Mouse (Mus musculus) CH12.LX (cell line): ENCODE measurements around the gene 9130213A22Rik. TPM values are rescaled to one million over a fixed set of nuclear protein-coding genes. Genes with fewer than 3 reads are reported as not detected.
A peak's percentile ranks its signal among the peaks of the same experiment; 100 is the strongest.

Source experiments
- DNase-seq: peaks from one replicate; pipeline ENCODE4 v3.0.0-alpha.2; 2013; ENCODE audit errors: extremely low read depth
- H3K27ac ChIP-seq: 2 replicates; pipeline ENCODE4 v1.5.1; 2012; ENCODE audit warnings: low read depth, mild to moderate bottlenecking, control low read depth, moderate library complexity; ENCODE audit not compliant: insufficient read depth
- H3K27me3 ChIP-seq: replicated peaks from 2 replicates; pipeline ENCODE3; 2012; ENCODE audit warnings: inconsistent platforms
- H3K36me3 ChIP-seq, 2 experiments: replicated peaks in 1 of 2; 2 replicates each; pipeline versions ENCODE3 to v1.6.1; 2012; ENCODE audit warnings: inconsistent platforms in 1 of 2, low read length in 1 of 2, mild to moderate bottlenecking in 1 of 2, mixed read lengths in 1 of 2, moderate library complexity in 1 of 2; ENCODE audit not compliant: control insufficient read depth in 1 of 2, insufficient read depth in 1 of 2
- H3K4me1 ChIP-seq, 2 experiments: 2 replicates each; pipeline ENCODE4 v1.6.1; 2012; ENCODE audit warnings: inconsistent platforms in 1 of 2, moderate library complexity in 1 of 2; ENCODE audit not compliant: insufficient read depth in 2 of 2, control insufficient read depth in 1 of 2
- H3K4me2 ChIP-seq: 2 replicates; pipeline ENCODE4 v1.6.1; 2012; ENCODE audit warnings: low read depth, mild to moderate bottlenecking, control low read depth; ENCODE audit not compliant: poor library complexity, insufficient read depth, severe bottlenecking
- H3K4me3 ChIP-seq, 3 experiments: fragments of 150-350 bp in 1 of 3; sonication (generic) in 1 of 3; replicated peaks in 1 of 3; 2 replicates each; pipeline versions ENCODE3 to v1.5.1; 2011 to 2012; ENCODE audit warnings: low read depth in 2 of 3, low read length in 2 of 3, mild to moderate bottlenecking in 2 of 3, moderate library complexity in 2 of 3, control low read depth in 1 of 3, improper control_type of control experiment in 1 of 3, inconsistent platforms in 1 of 3, mixed read lengths in 1 of 3; ENCODE audit not compliant: poor library complexity in 1 of 3
- H3K79me2 ChIP-seq: replicated peaks from 2 replicates; pipeline ENCODE4 v1.6.1; 2012; ENCODE audit warnings: mild to moderate bottlenecking, moderate library complexity; ENCODE audit not compliant: control insufficient read depth, poor library complexity, insufficient read depth, severe bottlenecking; ENCODE audit errors: extremely low read depth
- H3K9ac ChIP-seq: 2 replicates; pipeline ENCODE4 v1.6.1; 2012; ENCODE audit warnings: low read depth, mild to moderate bottlenecking, control low read depth, moderate library complexity; ENCODE audit not compliant: insufficient read depth
- H3K9me3 ChIP-seq: replicated peaks from 2 replicates; pipeline ENCODE3; 2012; ENCODE audit warnings: low read length, inconsistent platforms, mixed read lengths
- BHLHE40 ChIP-seq: IDR thresholded peaks from 2 replicates; pipeline ENCODE4 v1.6.1; 2011; ENCODE audit warnings: mild to moderate bottlenecking, low read depth, low read length, improper control_type of control experiment
- CHD1 ChIP-seq: IDR thresholded peaks from 2 replicates; pipeline ENCODE4 v1.6.1; 2012; ENCODE audit warnings: low read depth, low read length, improper control_type of control experiment, inconsistent platforms
- CHD2 ChIP-seq: IDR thresholded peaks from 2 replicates; pipeline ENCODE4 v1.6.1; 2011; ENCODE audit warnings: low read length, improper control_type of control experiment
- CTCF ChIP-seq, 2 experiments: IDR thresholded peaks in 1 of 2; conservative IDR thresholded peaks in 1 of 2; 2 replicates each; pipeline ENCODE4 v1.5.1; 2011 to 2012; ENCODE audit warnings: low read depth in 2 of 2, low read length in 2 of 2, improper control_type of control experiment in 1 of 2, inconsistent platforms in 1 of 2, mild to moderate bottlenecking in 1 of 2, moderate library complexity in 1 of 2
- E2F4 ChIP-seq: IDR thresholded peaks from 2 replicates; pipeline ENCODE4 v1.6.1; 2011; ENCODE audit warnings: low read depth, low read length, improper control_type of control experiment; ENCODE audit not compliant: insufficient replicate concordance
- ELF1 ChIP-seq: IDR thresholded peaks from 2 replicates; pipeline ENCODE4 v1.6.1; 2014; ENCODE audit warnings: low read depth, mild to moderate bottlenecking, inconsistent platforms, low read length, improper control_type of control experiment
- EP300 ChIP-seq: IDR thresholded peaks from 2 replicates; pipeline ENCODE4 v1.6.1; 2011; ENCODE audit warnings: low read length, improper control_type of control experiment
- ETS1 ChIP-seq: conservative IDR thresholded peaks from 2 replicates; pipeline ENCODE4 v1.6.1; 2012; ENCODE audit warnings: low read depth, mild to moderate bottlenecking, inconsistent platforms, low read length, improper control_type of control experiment, moderate library complexity
- GABPA ChIP-seq: IDR thresholded peaks from 2 replicates; pipeline ENCODE4 v1.6.1; 2012; ENCODE audit warnings: low read depth, low read length, improper control_type of control experiment, inconsistent platforms; ENCODE audit not compliant: insufficient replicate concordance
- HCFC1 ChIP-seq: IDR thresholded peaks from 2 replicates; pipeline ENCODE4 v1.6.1; 2012; ENCODE audit warnings: low read depth, mild to moderate bottlenecking, inconsistent platforms, low read length, improper control_type of control experiment
- IRF4 ChIP-seq: IDR thresholded peaks from 2 replicates; pipeline ENCODE4 v1.6.1; 2014; ENCODE audit warnings: low read depth, mild to moderate bottlenecking, inconsistent platforms, low read length, improper control_type of control experiment
- JUN ChIP-seq: IDR thresholded peaks from 2 replicates; pipeline ENCODE4 v1.6.1; 2011; ENCODE audit warnings: low read depth, mild to moderate bottlenecking, low read length, improper control_type of control experiment, moderate library complexity; ENCODE audit not compliant: insufficient read depth
- JUND ChIP-seq: conservative IDR thresholded peaks from 2 replicates; pipeline ENCODE4 v1.6.1; 2011; ENCODE audit warnings: low read depth, low read length, improper control_type of control experiment
- KAT2A ChIP-seq: IDR thresholded peaks from 2 replicates; pipeline ENCODE4 v1.6.1; 2012; ENCODE audit warnings: low read length, improper control_type of control experiment, inconsistent platforms; ENCODE audit not compliant: insufficient replicate concordance
- MAFK ChIP-seq: IDR thresholded peaks from 2 replicates; pipeline ENCODE4 v1.6.1; 2011; ENCODE audit warnings: low read length, improper control_type of control experiment; ENCODE audit not compliant: insufficient replicate concordance
- MAX ChIP-seq: IDR thresholded peaks from 2 replicates; pipeline ENCODE4 v1.6.1; 2011; ENCODE audit warnings: low read length, improper control_type of control experiment
- MAZ ChIP-seq: IDR thresholded peaks from 2 replicates; pipeline ENCODE4 v1.6.1; 2012; ENCODE audit warnings: low read depth, mild to moderate bottlenecking, inconsistent platforms, low read length, improper control_type of control experiment, moderate library complexity
- MEF2A ChIP-seq: IDR thresholded peaks from 2 replicates; pipeline ENCODE4 v1.6.1; 2014; ENCODE audit warnings: low read depth, mild to moderate bottlenecking, inconsistent platforms, low read length, improper control_type of control experiment, borderline replicate concordance
- MXI1 ChIP-seq: IDR thresholded peaks from 2 replicates; pipeline ENCODE4 v1.6.1; 2011; ENCODE audit warnings: mild to moderate bottlenecking, low read depth, low read length, improper control_type of control experiment
- MYC ChIP-seq: IDR thresholded peaks from 2 replicates; pipeline ENCODE4 v1.6.1; 2011; ENCODE audit warnings: low read depth, mild to moderate bottlenecking, improper control_type of control experiment, low read length
- NELFE ChIP-seq: IDR thresholded peaks from 2 replicates; pipeline ENCODE4 v1.6.1; 2011; ENCODE audit warnings: low read depth, low read length, improper control_type of control experiment
- NRF1 ChIP-seq: IDR thresholded peaks from 2 replicates; pipeline ENCODE4 v1.6.1; 2014; ENCODE audit warnings: low read depth, mild to moderate bottlenecking, inconsistent platforms, low read length, improper control_type of control experiment, moderate library complexity
- PAX5 ChIP-seq: IDR thresholded peaks from 2 replicates; pipeline ENCODE4 v1.6.1; 2012; ENCODE audit warnings: low read length, inconsistent platforms, mixed read lengths
- POLR2A ChIP-seq: IDR thresholded peaks from 2 replicates; pipeline ENCODE4 v1.6.1; 2011; ENCODE audit warnings: low read depth, mild to moderate bottlenecking, improper control_type of control experiment, low read length
- POLR2AphosphoS2 ChIP-seq: IDR thresholded peaks from 2 replicates; pipeline ENCODE4 v1.6.1; 2011; ENCODE audit warnings: low read depth, low read length, improper control_type of control experiment
- RAD21 ChIP-seq: IDR thresholded peaks from 2 replicates; pipeline ENCODE4 v1.6.1; 2011; ENCODE audit warnings: low read depth, mild to moderate bottlenecking, low read length, improper control_type of control experiment, moderate library complexity
- RCOR1 ChIP-seq: conservative IDR thresholded peaks from 2 replicates; pipeline ENCODE4 v1.6.1; 2012; ENCODE audit warnings: low read depth, mild to moderate bottlenecking, inconsistent platforms, low read length, improper control_type of control experiment
- SIN3A ChIP-seq: IDR thresholded peaks from 2 replicates; pipeline ENCODE4 v1.6.1; 2012; ENCODE audit warnings: low read length, improper control_type of control experiment, inconsistent platforms
- SMC3 ChIP-seq: IDR thresholded peaks from 2 replicates; pipeline ENCODE4 v1.6.1; 2011; ENCODE audit warnings: low read depth, low read length, improper control_type of control experiment
- TBP ChIP-seq: conservative IDR thresholded peaks from 2 replicates; pipeline ENCODE4 v1.6.1; 2011; ENCODE audit warnings: low read depth, low read length, improper control_type of control experiment
- TCF12 ChIP-seq: IDR thresholded peaks from 2 replicates; pipeline ENCODE4 v1.6.1; 2014; ENCODE audit warnings: low read depth, mild to moderate bottlenecking, inconsistent platforms, low read length, improper control_type of control experiment
- UBTF ChIP-seq: IDR thresholded peaks from 2 replicates; pipeline ENCODE4 v1.6.1; 2012; ENCODE audit warnings: low read depth, mild to moderate bottlenecking, inconsistent platforms, low read length, improper control_type of control experiment, moderate library complexity
- USF1 ChIP-seq: IDR thresholded peaks from 2 replicates; pipeline ENCODE4 v1.6.1; 2014; ENCODE audit warnings: low read depth, mild to moderate bottlenecking, inconsistent platforms, low read length, improper control_type of control experiment
- USF2 ChIP-seq: conservative IDR thresholded peaks from 2 replicates; pipeline ENCODE4 v1.6.1; 2011; ENCODE audit warnings: low read depth, low read length, improper control_type of control experiment
- ZC3H11A ChIP-seq: IDR thresholded peaks from 2 replicates; pipeline ENCODE4 v1.6.1; 2012; ENCODE audit warnings: low read depth, mild to moderate bottlenecking, inconsistent platforms, low read length, improper control_type of control experiment
- ZKSCAN1 ChIP-seq: IDR thresholded peaks from 2 replicates; pipeline ENCODE4 v1.6.1; 2012; ENCODE audit warnings: low read depth, inconsistent platforms, low read length, improper control_type of control experiment, borderline replicate concordance
- ZMIZ1 ChIP-seq: IDR thresholded peaks from 2 replicates; pipeline ENCODE4 v1.6.1; 2012; ENCODE audit warnings: low read depth, mild to moderate bottlenecking, inconsistent platforms, low read length, improper control_type of control experiment
- ZNF384 ChIP-seq: IDR thresholded peaks from 2 replicates; pipeline ENCODE4 v1.6.1; 2012; ENCODE audit warnings: low read depth, low read length, improper control_type of control experiment, inconsistent platforms
- dilution Hi-C: fragments of 300-500 bp; cut with MboI; formaldehyde crosslinking; loops from 2 replicates; pipeline ENCODE4 v1.14.3; 2020; ENCODE audit warnings: low sequenced_read_pairs; ENCODE audit not compliant: extremely low pct_unique_long_range_greater_than_20kb, extremely low pct_ligation_motif_present
- in situ Hi-C: fragments of 300-500 bp; cut with MboI; formaldehyde crosslinking; loops from 3 replicates; pipeline ENCODE4 v1.14.3; 2019; ENCODE audit warnings: low sequenced_read_pairs, low pct_ligation_motif_present, low pct_unique_long_range_greater_than_20kb, mixed read lengths
- polyA plus RNA-seq: library from polyadenylated mRNA; unstranded; fragments of >175 nt; gene quantifications from 2 replicates; pipeline ENCODE4 v1.2.1, GENCODE M21; 2012; ENCODE audit warnings: low read depth; ENCODE audit not compliant: insufficient read length
- total RNA-seq, 2 experiments: library from RNA; depleted of rRNA; stranded (reverse); fragments of 300-350 nt in 1 of 2; fragments of >200 nt in 1 of 2; gene quantifications; 2 replicates each; pipeline ENCODE4 v1.2.3; 2012 to 2014

The 9130213A22Rik gene
- total and polyA plus RNA-seq, 3 experiments, result not detected

DNA sequence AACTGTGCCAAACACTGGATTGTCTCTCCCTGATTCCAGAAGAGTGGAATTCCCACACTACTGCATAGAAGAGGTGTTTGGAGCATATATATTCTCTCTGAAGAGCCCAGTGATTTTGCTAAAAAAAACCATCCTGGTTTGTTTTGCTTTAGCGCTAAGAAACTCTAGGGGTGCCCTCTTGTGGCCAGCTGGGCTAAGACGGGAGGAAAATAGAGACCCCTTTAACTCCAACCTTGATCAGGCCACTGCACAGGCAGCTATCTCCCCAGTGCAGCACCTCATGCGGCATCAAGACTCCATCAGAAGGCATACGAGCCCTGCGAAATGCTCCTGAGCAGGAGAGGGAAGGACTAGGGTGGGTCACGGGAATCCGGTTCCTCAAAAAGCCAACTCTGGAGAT, 28.1 kb upstream of the 9130213A22Rik start:
- dilution Hi-C loops, result no loop called here

GRCm38 (mm10) chr11:69149728-69150127, 27.3 kb upstream of the 9130213A22Rik start:
- H3K9ac ChIP-seq, result no peak overlapping the region
- TF ChIP-seq MAZ (no peak), MEF2A (no peak), USF2 (no peak), POLR2A (no peak), E2F4 (no peak), ETS1 (no peak), RCOR1 (no peak)
- no peaks in the 10 kb centered on the region for H3K9me3 ChIP-seq
- H3K27me3 ChIP-seq, result peaks cover 87% of the 10 kb centered on the region
- no peak overlapping the region for H3K27ac ChIP-seq
- no peaks in the 10 kb centered on the region for H3K36me3 ChIP-seq
- DNase-seq, result no peak
- dilution Hi-C loops, result no loop called here
- 0 out of 4 replicates have a peak, but pooled peaks cover 0 to 5% of the 10 kb centered on the region in 2 experiments for H3K4me1 ChIP-seq
- H3K4me3 ChIP-seq, result no peak overlapping the region
- no peaks in the 10 kb centered on the region for H3K79me2 ChIP-seq
- H3K4me2 ChIP-seq, result no peak overlapping the region
- in situ Hi-C loops, result no loop called here

More for the DNA sequence above, 28.1 kb upstream of the 9130213A22Rik start:
- in situ Hi-C loops, result no loop called here
- H3K27me3 ChIP-seq, result peaks cover 87% of the 10 kb centered on the region
- peak; percentile 62 for DNase-seq
- no peaks in the 10 kb centered on the region for H3K36me3 ChIP-seq
- H3K27ac ChIP-seq, result no peak overlapping the region
- 0 out of 4 replicates have a peak, but pooled peaks cover 0 to 5% of the 10 kb centered on the region in 2 experiments for H3K4me1 ChIP-seq
- H3K9me3 ChIP-seq, result no peaks in the 10 kb centered on the region
- no peaks in the 10 kb centered on the region for H3K79me2 ChIP-seq
- no peak overlapping the region for H3K4me3 ChIP-seq
- H3K9ac ChIP-seq, result no peak overlapping the region
- no peak for TF ChIP-seq ELF1
- TF ChIP-seq CHD1, result no peak
- no peak for TF ChIP-seq MAFK
- TF ChIP-seq JUN, result no peak
- no peak for TF ChIP-seq MYC
- peak; percentile 60 to 92; a peak in 3 of 4 replicates for TF ChIP-seq CTCF (conservative IDR thresholded peaks at IDR 0.05 in 1 of 2, IDR thresholded peaks at IDR 0.05 in 1 of 2; ENCODE audit: low read depth in 2 of 2, low read length in 2 of 2)
- peak; percentile 39; the same call in 1 of the 2 replicates for TF ChIP-seq NELFE
- no peak for TF ChIP-seq MAZ
- no peak for TF ChIP-seq MAX
- peak; percentile 80 for TF ChIP-seq RAD21
- TF ChIP-seq ZC3H11A, result peak; percentile 44
- no peak for TF ChIP-seq USF1
- no peak; the same call in 1 of the 2 replicates for TF ChIP-seq TCF12
- peak; percentile 90 for TF ChIP-seq SMC3
- no peak for TF ChIP-seq USF2
- no peak for TF ChIP-seq PAX5
- TF ChIP-seq MEF2A, result 0 out of 2 replicates have a peak, but pooled peaks have one; percentile 11
- no peak for TF ChIP-seq NRF1
- no peak for TF ChIP-seq RCOR1
- TF ChIP-seq IRF4, result peak; percentile 48; the same call in 1 of the 2 replicates
- no peak for TF ChIP-seq MXI1
- peak; percentile 93 for TF ChIP-seq ZNF384
- 0 out of 2 replicates have a peak, but pooled peaks have one; percentile 49 for TF ChIP-seq TBP
- peak; percentile 52 for TF ChIP-seq JUND
- TF ChIP-seq POLR2A, result no peak
- no peak for TF ChIP-seq ZKSCAN1
- TF ChIP-seq E2F4, result no peak
- TF ChIP-seq GABPA, result no peak
- TF ChIP-seq POLR2AphosphoS2, result no peak
- TF ChIP-seq BHLHE40, result 0 out of 2 replicates have a peak, but pooled peaks have one; percentile 7
- TF ChIP-seq ZMIZ1, result no peak
- TF ChIP-seq SIN3A, result 0 out of 2 replicates have a peak, but pooled peaks have one; percentile 49
- TF ChIP-seq EP300, result no peak
- no peak for TF ChIP-seq KAT2A
- no peak for TF ChIP-seq CHD2
- no peak for TF ChIP-seq ETS1
- no peak for TF ChIP-seq UBTF
- 0 out of 2 replicates have a peak, but pooled peaks have one; percentile 18 for TF ChIP-seq HCFC1
- peak overlapping the region; percentile 32 for H3K4me2 ChIP-seq
